Mouse (Mus musculus) heart, postnatal 14 days (tissue): ENCODE measurements around the gene Nbr1. TPM values are rescaled to one million over a fixed set of nuclear protein-coding genes. Genes with fewer than 3 reads are reported as not detected.
A peak's percentile ranks its signal among the peaks of the same experiment; 100 is the strongest.

ENCODE experiments used
- DNase-seq, 2 experiments: peaks; one replicate each; pipeline ENCODE4 v3.0.0; 2021 to 2022
- intact Hi-C: fragments of 180-260 bp; cut with DNase I; formaldehyde crosslinking; loops from one replicate; pipeline ENCODE4 v1.15.1; 2025
- long read RNA-seq, 2 experiments: library from polyadenylated mRNA; stranded (forward); transcript quantifications; one replicate each; pipeline ENCODE4 v2.0.0; 2021
- total RNA-seq, 2 experiments: library from RNA; stranded (reverse); gene quantifications; 2 replicates each; pipeline ENCODE4 v1.2.3; 2021

Gene Nbr1
- 100 to 1,000 TPM in 1 of 2 experiments, 10 to 100 TPM in 1; 98.4 to 103 TPM for total RNA-seq
- long read RNA-seq, experiment 1, full-length matches to known transcripts: 29 of 56 reads
- long read RNA-seq, experiment 1, partial matches to known transcripts: 19 of 56 reads
- long read RNA-seq, experiment 1, other reads (novel, unspliced or antisense): 8 of 56 reads
- long read RNA-seq, experiment 2, full-length matches to known transcripts: 15 of 51 reads
- long read RNA-seq, experiment 2, partial matches to known transcripts: 22 of 51 reads
- long read RNA-seq, experiment 2, other reads (novel, unspliced or antisense): 14 of 51 reads

GRCm38 (mm10) chr11:101551751-101552475 lies at the start of gene Nbr1, which contains the start of gene Brca1:
Gene Nbr1 (plus strand): TSS chr11:101552149.
Gene Brca1 (minus strand): TSS chr11:101551955.
- intact Hi-C loops: loop anchor here (5.0 kb wide), 1 partner anchor 85 kb away; the partner anchor contains the start of gene Vat1
- peak; percentile 89 to 95 for DNase-seq

GRCm38 (mm10) chr11:101506269-101506780 lies 45.6 kb upstream of the Nbr1 start:
- DNase-seq: no peak
- intact Hi-C loops: no loop called here

GRCm38 (mm10) chr11:101507090-101507489 lies 44.9 kb upstream of the Nbr1 start:
- intact Hi-C loops: no loop called here
- no peak for DNase-seq

DNA sequence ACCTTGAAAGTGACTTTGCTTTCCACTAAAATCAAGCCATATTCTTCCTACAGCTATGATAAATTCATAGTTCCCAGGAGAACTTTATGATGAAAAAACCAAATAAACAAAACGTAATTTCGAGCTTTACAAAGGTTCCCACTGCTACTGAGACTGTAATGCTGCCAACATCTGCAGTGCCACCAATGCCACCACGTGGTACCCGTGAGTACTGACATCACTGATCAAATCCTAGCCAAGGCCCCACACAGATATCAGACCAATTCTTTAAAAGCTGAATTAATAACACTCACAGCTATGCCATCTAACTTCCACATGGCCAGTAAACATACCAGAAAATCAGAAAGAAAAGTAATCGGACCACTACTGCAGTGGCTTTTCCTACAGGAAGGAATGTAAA lies 33.0 kb upstream of the Nbr1 start:
- DNase-seq: no peak
- intact Hi-C loops: no loop called here

- intact Hi-C loops: no loop called here
- no peak for DNase-seq
Observed at GRCm38 (mm10) chr11:101519364-101519763, 32.6 kb upstream of the Nbr1 start.

DNA sequence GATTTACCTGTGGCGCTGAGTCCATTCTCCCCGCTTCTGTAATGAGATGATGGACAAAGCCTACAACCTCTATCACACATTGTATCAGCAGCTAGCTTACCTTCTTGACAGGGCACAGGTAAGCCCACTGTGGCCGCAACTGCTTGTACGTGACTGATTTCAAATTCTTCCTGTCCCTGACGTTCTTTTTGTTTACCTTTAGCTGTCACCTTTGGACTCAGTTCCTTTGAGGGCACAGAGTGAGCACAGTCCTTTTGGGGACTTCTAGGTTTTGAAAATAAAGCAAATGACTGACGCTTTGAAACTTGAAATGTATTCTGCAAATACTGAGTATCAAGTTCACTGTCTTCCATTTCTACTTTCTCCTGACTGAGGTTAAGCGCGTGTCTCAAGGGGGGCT lies 27.5 kb upstream of the Nbr1 start:
- intact Hi-C loops: no loop called here
- DNase-seq: no peak

- intact Hi-C loops: no loop called here
- DNase-seq: no peak
Observed at GRCm38 (mm10) chr11:101525056-101525455, 26.9 kb upstream of the Nbr1 start.

DNA sequence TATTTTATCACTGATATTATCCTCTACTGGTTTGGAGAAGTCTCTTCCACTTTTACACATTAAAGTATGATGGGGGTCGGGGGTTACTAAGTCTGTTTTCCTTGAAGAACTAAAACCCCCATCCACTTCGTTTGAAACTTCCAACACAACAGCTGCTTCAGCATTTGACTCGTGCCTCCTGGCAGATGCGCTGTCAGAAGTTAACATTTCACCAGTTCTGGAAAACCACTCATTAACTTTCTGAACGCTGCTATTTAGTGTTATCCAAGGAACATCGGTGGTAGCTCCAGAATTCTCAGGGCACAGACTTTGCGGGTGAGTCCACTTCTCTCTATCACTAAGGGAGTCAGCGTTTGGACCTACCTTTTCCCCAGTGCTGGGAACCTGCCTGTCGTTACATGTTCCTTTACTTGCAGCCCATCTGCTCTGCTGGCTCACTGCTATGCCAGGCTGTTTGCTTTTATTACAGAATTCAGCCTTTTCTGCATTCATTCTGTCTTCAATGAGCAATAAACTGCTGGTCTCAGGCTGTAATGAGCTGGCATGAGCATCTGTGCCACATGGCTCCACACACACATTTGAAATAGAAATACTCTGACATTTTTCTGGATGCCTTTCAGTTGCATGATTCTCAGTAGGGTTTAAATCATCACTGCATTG lies 25.9 kb upstream of the Nbr1 start:
- intact Hi-C loops: no loop called here
- DNase-seq: no peak

DNA sequence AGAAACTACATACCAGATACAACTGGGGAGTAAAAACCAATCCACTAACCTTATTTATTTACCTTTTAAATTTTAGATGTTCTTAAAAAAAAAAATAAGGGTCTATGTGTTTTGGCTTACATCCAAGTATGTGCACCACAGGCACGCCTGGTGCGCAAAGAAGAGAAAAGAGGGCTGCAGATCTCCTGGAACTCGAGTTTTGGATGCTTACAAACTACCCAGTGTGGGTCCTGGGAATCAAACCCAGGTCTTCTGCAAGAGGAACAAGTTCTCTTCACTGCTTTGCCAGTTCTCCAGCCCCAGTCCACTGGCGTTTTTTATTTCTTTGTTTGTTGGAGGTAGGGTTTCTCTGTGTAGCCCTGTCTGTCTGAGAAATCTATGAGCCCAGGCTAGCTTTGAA lies 25.3 kb upstream of the Nbr1 start:
- no peak for DNase-seq
- intact Hi-C loops: no loop called here

DNA sequence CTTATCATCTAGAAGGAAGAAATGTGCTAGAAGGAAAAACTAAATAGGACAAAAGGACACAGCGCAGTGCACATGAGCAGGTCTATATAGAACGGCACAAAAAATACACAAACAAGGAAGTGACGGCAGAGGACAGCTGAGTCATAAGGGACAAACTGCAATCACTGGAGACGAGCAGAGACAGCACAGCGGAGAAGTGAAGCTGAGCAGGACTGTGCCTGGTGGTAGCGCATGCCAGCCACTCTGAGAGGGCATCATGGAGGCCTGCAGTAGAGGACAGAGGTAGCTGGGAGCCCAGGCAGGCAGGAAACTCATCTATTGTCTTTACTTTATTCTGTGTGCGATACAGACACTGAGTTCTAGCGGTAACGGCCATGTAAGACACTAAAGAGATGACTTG lies 8.4 kb upstream of the Nbr1 start:
- DNase-seq: no peak
- intact Hi-C loops: no loop called here

- DNase-seq: no peak
- intact Hi-C loops: no loop called here
Observed at GRCm38 (mm10) chr11:101544132-101544531, 7.8 kb upstream of the Nbr1 start.

DNA sequence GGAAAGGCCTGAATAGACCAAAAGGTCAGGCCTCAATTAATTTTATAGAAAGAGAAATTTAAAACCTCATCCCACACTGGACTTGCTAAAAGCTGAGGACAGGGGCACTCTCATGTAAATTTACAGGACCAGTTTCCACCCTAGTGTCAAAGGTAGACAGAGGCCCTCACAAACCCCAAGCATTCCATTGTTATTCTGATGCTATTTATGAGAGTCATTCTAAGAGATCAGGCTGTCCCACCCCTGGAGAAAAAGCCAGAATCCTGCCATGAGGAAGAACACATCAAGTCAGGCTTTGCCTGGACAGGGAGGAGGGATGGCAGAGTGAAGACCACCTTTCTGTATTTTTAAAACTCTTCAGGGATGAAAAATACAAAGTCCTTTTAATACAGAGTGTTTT lies 3.4 kb upstream of the Nbr1 start:
- DNase-seq: no peak
- intact Hi-C loops: no loop called here

DNA sequence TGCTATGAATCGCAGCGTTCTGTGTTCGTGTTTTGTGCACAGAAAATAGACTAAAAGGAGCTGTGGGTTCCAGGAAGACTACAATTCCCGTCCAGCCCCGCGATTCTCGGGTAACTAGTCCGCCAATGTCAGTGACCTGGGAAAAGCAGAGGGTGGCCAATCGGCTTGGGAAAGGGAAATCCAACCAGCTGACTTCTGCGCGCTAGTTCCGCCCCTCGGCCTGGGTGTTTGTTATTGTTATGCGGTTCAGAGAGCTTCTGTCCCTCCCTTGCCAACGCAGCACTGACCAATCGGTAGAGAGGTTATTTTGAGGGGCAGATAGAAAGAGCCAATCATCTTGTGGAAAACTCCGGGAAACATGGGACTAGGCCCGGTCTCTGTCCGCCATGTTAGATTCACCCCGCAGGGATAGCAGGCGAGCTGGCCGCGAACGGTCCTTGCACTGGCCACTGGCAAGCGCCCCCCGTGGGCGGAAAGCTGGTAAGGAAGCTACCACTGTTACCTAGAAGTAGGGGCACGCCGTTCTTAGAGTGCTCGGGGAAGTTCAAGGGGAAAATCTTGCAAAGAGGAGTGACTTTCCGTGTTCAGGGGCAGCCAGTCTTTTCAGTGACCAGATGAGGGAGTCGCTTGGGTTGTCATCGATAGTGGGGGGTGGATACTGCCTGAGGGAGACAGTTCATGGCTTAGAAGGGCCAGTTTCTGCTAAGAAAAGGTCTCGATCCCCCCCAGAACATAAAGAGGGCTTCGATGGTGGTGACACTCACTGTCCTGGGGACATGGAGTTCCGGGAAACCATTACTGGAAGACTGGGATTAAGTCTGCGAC lies 739 bp downstream of the Nbr1 start:
- DNase-seq: peak; percentile 92 to 93
- intact Hi-C loops: loop anchor here (5.0 kb wide), 1 partner anchor 85 kb away; the partner anchor contains the start of gene Vat1

DNA sequence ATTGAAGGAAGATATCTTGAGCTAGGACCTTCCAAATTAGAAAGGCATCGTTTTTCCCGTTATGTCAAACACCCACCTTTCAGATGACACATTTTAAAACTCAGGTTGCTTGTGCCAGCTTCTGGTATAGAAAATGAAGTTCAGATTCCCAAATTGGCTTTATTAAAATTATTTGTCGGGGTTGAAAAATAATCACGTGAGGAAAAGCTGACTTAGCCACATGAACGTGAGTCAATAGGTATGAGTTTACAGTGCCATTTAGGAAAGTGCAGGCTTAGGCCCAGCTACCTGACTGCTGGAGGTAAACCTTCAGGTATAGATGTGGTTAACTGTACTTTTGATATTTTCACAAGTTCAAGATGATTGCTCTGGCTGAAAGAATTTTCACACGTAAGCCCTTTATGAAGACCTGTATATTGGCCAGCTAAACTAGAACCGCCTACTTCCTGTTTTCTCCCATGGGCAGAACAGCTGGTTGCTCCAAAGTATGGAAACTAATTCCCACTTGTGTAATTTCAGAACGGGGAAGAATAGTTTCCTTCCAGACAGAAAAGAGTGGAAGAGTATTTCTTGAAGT lies 1.5 kb downstream of the Nbr1 start:
- intact Hi-C loops: loop anchor here (5.0 kb wide), 1 partner anchor 86 kb away; the partner anchor contains the start of gene Vat1
- DNase-seq: no peak

DNA sequence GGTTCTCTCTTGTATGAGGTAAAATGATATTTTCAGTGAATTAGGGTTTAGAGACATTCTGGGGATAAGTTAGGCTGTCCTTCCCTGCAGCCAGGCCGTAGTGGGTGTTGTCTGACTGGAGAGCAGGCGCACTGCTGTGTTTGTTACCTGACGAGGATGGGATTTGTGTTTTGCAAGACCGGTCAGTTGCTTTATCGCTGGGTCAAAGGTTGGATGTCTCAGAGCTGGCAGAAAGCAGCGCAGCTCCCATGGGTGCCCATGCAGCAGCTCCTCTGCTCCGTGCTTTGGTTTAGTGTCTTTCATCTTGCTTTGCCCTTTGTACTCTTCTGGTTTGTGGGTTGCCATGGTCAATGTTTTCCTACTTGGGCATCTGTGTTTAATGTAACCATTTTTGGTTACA lies 4.6 kb downstream of the Nbr1 start:
- intact Hi-C loops: no loop called here
- DNase-seq: no peak

DNA sequence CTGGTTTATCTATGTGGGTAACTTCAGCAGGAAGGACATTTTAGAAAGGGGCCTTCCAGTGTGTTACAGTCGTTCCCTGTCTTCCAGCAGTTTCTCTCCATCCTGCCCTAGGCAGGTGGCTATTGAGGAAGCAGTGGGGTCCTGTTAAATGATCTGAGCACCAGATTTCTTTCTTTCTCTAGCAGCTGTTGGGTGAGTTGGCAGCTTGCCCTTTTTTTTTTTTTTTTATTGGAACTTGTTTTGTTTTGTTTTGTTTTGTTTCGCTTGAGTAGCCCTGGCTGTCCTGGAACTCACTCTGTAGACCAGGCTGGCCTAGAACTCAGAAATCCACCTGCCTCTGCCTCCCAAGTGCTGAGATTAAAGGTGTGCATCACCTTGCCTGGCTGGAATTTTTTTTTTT lies 5.0 kb downstream of the Nbr1 start:
- no peak for DNase-seq
- intact Hi-C loops: no loop called here

GRCm38 (mm10) chr11:101562391-101562790 lies 10.4 kb downstream of the Nbr1 start:
- intact Hi-C loops: no loop called here
- DNase-seq: peak; percentile 30 to 54

GRCm38 (mm10) chr11:101568421-101568820 lies 16.5 kb downstream of the Nbr1 start:
- DNase-seq: no peak
- intact Hi-C loops: no loop called here

DNA sequence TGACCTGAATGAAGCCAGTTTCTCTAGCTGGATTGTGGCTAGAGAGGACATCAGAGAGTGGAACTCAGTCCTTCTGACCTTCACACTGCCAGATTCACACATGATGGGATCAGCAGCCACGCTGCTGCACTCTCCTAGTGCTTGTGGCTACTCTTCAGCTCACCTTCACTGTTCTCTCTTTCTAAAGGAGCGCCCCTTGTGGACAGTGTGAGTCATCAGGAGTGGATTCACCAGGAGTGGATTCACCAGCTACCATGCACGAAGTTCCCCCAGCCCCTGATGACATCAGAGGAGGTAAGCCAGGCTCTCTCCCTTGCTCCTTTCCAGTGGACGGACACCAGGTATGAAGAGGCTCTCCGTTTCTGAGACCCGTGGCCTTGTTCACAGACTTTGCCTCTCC lies 24.2 kb downstream of the Nbr1 start:
- no peak for DNase-seq
- intact Hi-C loops: no loop called here
